Comparison of ENCODE assay signal across 24 mouse cellular contexts in the genomic region with DNA sequence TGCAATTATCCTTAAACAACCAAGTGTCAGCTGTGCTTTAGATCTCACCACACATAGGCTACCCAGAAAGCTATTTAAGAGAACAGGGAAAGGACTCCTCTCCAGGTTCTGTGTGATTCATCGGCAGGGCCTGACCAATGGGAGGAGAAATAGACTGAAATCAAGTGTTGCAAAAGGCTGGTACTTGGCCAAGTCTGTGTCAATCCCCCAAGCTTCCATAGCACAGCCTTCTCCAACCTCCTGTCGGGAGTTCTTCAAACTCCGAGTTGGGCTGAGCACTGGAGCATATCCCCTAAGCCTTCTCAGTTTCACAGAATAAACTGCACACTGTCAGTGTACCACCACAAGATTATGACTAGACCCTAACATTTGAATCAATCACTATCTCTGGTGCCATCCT.
DNase-seq lines count a peak whose midpoint lies in the region; ATAC-seq lines count a peak whose summit lies in the region.
"Had no signal": no experiment of that assay in that cellular context is flagged by ENCODE, and none has a peak within 500 bp of the region (broad histone marks: within the 10 kb centered on the region; RNA-seq: fewer than 3 reads in every experiment).

No protein-coding gene starts in this region.

- DNase-seq in heart, postnatal 10 days, result peak; percentile 5 to 7
- DNase-seq in lung, postnatal 36 days, result peak; percentile 11
- DNase-seq in lung, postnatal 14 days, result no peak
- peak; percentile 37 for DNase-seq in adrenal gland, postnatal 25 days
- DNase-seq in midbrain, embryonic 10.5 days (ENCODE audit: low spot score), result no peak
- no peak for DNase-seq in spleen, postnatal 36 days (ENCODE audit: low spot score in 2 of 2)
- DNase-seq: cerebellum, adult 2 months; cerebellum, postnatal 25 days; gastrocnemius, postnatal 36 days; liver; right cerebral cortex, postnatal 4 days had no signal

- intact Hi-C loops in heart, postnatal 10 days (cut with DNase I), result no loop called here

- H3K9me3 ChIP-seq in heart, embryonic 11.5 days (replicated peaks; ENCODE audit: control insufficient read depth, low read length), result no peaks in the 10 kb centered on the region
- no peaks in the 10 kb centered on the region for H3K9me3 ChIP-seq in midbrain, embryonic 10.5 days (replicated peaks)
- H3K9me3 ChIP-seq: embryonic facial prominence, embryonic 13.5 days; forebrain, embryonic 12.5 days; limb, embryonic 10.5 days; liver, embryonic 15.5 days; midbrain, embryonic 12.5 days; neural tube, embryonic 15.5 days; stomach, embryonic 15.5 days had no signal

- no peaks in the 10 kb centered on the region for H3K27me3 ChIP-seq in heart, embryonic 11.5 days (ENCODE audit: control insufficient read depth, insufficient read depth, low read length)
- no peaks in the 10 kb centered on the region for H3K27me3 ChIP-seq in midbrain, embryonic 10.5 days (ENCODE audit: low read depth, poor library complexity, severe bottlenecking)
- H3K27me3 ChIP-seq: embryonic facial prominence, embryonic 13.5 days; forebrain, embryonic 12.5 days; liver, embryonic 15.5 days; midbrain, embryonic 12.5 days; neural tube, embryonic 15.5 days; stomach, embryonic 15.5 days had no signal

- no peak overlapping the region for H3K27ac ChIP-seq in heart, embryonic 11.5 days (ENCODE audit: low read depth, low read length)
- no peak overlapping the region for H3K27ac ChIP-seq in midbrain, embryonic 10.5 days (replicated peaks)
- H3K27ac ChIP-seq: embryonic facial prominence, embryonic 13.5 days; forebrain, embryonic 12.5 days; hindbrain, postnatal 0 days; kidney, postnatal 0 days; limb, embryonic 10.5 days; liver, embryonic 15.5 days; midbrain, embryonic 12.5 days; neural tube, embryonic 15.5 days; stomach, embryonic 15.5 days had no signal

- H3K4me3 ChIP-seq in heart, embryonic 11.5 days (ENCODE audit: low read depth, low read length), result no peak overlapping the region
- H3K4me3 ChIP-seq in midbrain, embryonic 10.5 days, result no peak overlapping the region
- H3K4me3 ChIP-seq: embryonic facial prominence, embryonic 13.5 days; erythroblast, embryonic 14.5 days; forebrain, embryonic 12.5 days; limb, embryonic 10.5 days; liver, embryonic 15.5 days; midbrain, embryonic 12.5 days; neural tube, embryonic 15.5 days; stomach, embryonic 15.5 days had no signal

- WGBS in heart, embryonic 11.5 days (ENCODE audit: insufficient replicate concordance), result 77% methylated on average over 3 of the region's 3 CpGs
- 84% methylated on average over 3 of the region's 3 CpGs for WGBS in midbrain, embryonic 10.5 days

- H3K4me1 ChIP-seq in heart, embryonic 11.5 days (ENCODE audit: control insufficient read depth, insufficient read depth, low read length), result no peaks in the 10 kb centered on the region
- H3K4me1 ChIP-seq in midbrain, embryonic 10.5 days, result no peaks in the 10 kb centered on the region
- H3K4me1 ChIP-seq: embryonic facial prominence, embryonic 13.5 days; forebrain, embryonic 12.5 days; limb, embryonic 10.5 days; liver, embryonic 15.5 days; midbrain, embryonic 12.5 days; neural tube, embryonic 15.5 days; stomach, embryonic 15.5 days had no signal

- no peaks in the 10 kb centered on the region for H3K36me3 ChIP-seq in heart, embryonic 11.5 days (ENCODE audit: control insufficient read depth, insufficient read depth, low read length)
- H3K36me3 ChIP-seq in midbrain, embryonic 10.5 days, result no peaks in the 10 kb centered on the region
- H3K36me3 ChIP-seq: embryonic facial prominence, embryonic 13.5 days; forebrain, embryonic 12.5 days; limb, embryonic 10.5 days; liver, embryonic 15.5 days; midbrain, embryonic 12.5 days; neural tube, embryonic 15.5 days; stomach, embryonic 15.5 days had no signal

- no peak for ATAC-seq in heart, embryonic 11.5 days (replicated peaks; ENCODE audit: insufficient number of reproducible peaks, low FRiP score, low TSS enrichment)
- ATAC-seq: CD4-positive, CD25-positive, alpha-beta regulatory T cell, adult 4 months; hindbrain, postnatal 0 days; intestine, embryonic 16.5 days had no signal

- H3K9ac ChIP-seq in heart, embryonic 11.5 days (ENCODE audit: low read depth, low read length), result no peak overlapping the region
- H3K9ac ChIP-seq: embryonic facial prominence, embryonic 13.5 days; forebrain, embryonic 12.5 days; liver, embryonic 15.5 days; midbrain, embryonic 12.5 days; neural tube, embryonic 15.5 days; stomach, embryonic 15.5 days had no signal

- no peak overlapping the region for H3K4me2 ChIP-seq in heart, embryonic 11.5 days
- H3K4me2 ChIP-seq: embryonic facial prominence, embryonic 13.5 days; forebrain, embryonic 12.5 days; liver, embryonic 15.5 days; midbrain, embryonic 12.5 days; neural tube, embryonic 15.5 days; stomach, embryonic 15.5 days had no signal

Comparison
In these comparisons a context has a peak if more than half of its experiments do, and no peak if none do; other contexts are left out.
1. DNase-seq: peak in heart, postnatal 10 days (2 of 2), lung, postnatal 36 days (single experiment) and adrenal gland, postnatal 25 days (single experiment); none in lung, postnatal 14 days (single experiment), midbrain, embryonic 10.5 days (single experiment) and spleen, postnatal 36 days (0 of 2).